Mouse (Mus musculus) thymus, adult 2 months (tissue): ENCODE results near the gene Gramd1a.

Experiments used
- CTCF ChIP-seq: fragments of 200-500 bp; IDR thresholded peaks from 2 replicates; pipeline ENCODE4 v1.5.1; 2012; ENCODE audit warnings: mild to moderate bottlenecking, control low read depth, low read length, moderate library complexity, borderline replicate concordance; ENCODE audit not compliant: control insufficient read depth, poor library complexity, insufficient read depth; ENCODE audit errors: extremely low read depth
- POLR2A ChIP-seq: fragments of 200-500 bp; IDR thresholded peaks from 2 replicates; pipeline ENCODE4 v1.6.1; 2012; ENCODE audit warnings: mild to moderate bottlenecking, low read length, control low read depth, moderate library complexity; ENCODE audit not compliant: control insufficient read depth, poor library complexity, insufficient read depth; ENCODE audit errors: extremely low read depth

GRCm38 (mm10) chr7:31109796-31110195, 45.9 kb downstream of the Gramd1a start:
- TF ChIP-seq CTCF (no peak), POLR2A (no peak)
